Comparison of ENCODE assay signal across 23 mouse cellular contexts in the genomic region with DNA sequence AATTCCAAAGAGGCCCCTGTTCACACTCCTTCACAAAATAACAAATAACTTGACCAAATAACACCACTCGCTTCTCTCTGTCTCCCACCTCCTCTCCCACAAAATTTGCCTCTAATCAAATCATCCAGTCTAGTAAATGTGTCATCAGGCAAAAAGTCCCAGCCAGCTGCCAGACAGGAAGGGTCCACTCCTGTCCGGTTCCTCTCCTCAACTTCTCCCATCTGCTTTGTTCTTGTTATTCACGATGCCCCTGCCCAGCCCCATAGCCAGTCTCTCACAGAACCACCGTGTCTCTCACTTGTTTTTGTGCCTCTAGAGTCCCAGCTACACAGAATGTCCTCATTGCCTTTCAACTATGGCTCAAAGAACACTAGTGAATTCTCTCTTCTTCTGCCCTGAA. TPM values are rescaled to one million over a fixed set of nuclear protein-coding genes. Genes with fewer than 3 reads are reported as not detected.
"Had no signal": no experiment of that assay in that cellular context is flagged by ENCODE, and none has a peak within 500 bp of the region (broad histone marks: within the 10 kb centered on the region; RNA-seq: fewer than 3 reads in every experiment).

No protein-coding gene starts in this region.

- H3K4me3 ChIP-seq: kidney, embryonic 15.5 days; left cerebral cortex, adult 2 months; liver, embryonic 12.5 days; liver, embryonic 15.5 days; lung, embryonic 15.5 days; megakaryocyte, embryonic 14.5 days; midbrain, embryonic 10.5 days; midbrain, embryonic 13.5 days; myocyte; neural tube, embryonic 13.5 days; stomach, embryonic 15.5 days had no signal

- H3K4me2 ChIP-seq: kidney, embryonic 15.5 days; liver, embryonic 12.5 days; liver, embryonic 15.5 days; lung, embryonic 15.5 days; midbrain, embryonic 13.5 days; neural tube, embryonic 13.5 days; stomach, embryonic 15.5 days had no signal

- H3K9me3 ChIP-seq: kidney, embryonic 15.5 days; liver, embryonic 12.5 days; liver, embryonic 15.5 days; lung, embryonic 15.5 days; megakaryocyte, embryonic 14.5 days; midbrain, embryonic 10.5 days; midbrain, embryonic 13.5 days; neural tube, embryonic 13.5 days; stomach, embryonic 15.5 days had no signal

- H3K9ac ChIP-seq: kidney, embryonic 15.5 days; liver, embryonic 12.5 days; liver, embryonic 15.5 days; lung, embryonic 15.5 days; midbrain, embryonic 13.5 days; neural tube, embryonic 13.5 days; stomach, embryonic 15.5 days had no signal

- DNase-seq: kidney, adult 18-20 months; kidney, postnatal 10 days; kidney, postnatal 36 days; layer of hippocampus, postnatal 36 days; lung, adult 18-20 months; retina, postnatal 1 day; right cerebral cortex, postnatal 25 days; spleen, adult 18-20 months; thymus, postnatal 25 days had no signal

- H3K4me1 ChIP-seq: liver, embryonic 12.5 days; liver, embryonic 15.5 days; lung, embryonic 15.5 days; megakaryocyte, embryonic 14.5 days; midbrain, embryonic 10.5 days; midbrain, embryonic 13.5 days; neural tube, embryonic 13.5 days; stomach, embryonic 15.5 days had no signal

- H3K27me3 ChIP-seq: kidney, embryonic 15.5 days; liver, embryonic 12.5 days; liver, embryonic 15.5 days; lung, embryonic 15.5 days; megakaryocyte, embryonic 14.5 days; midbrain, embryonic 13.5 days; neural tube, embryonic 13.5 days; stomach, embryonic 15.5 days had no signal

- ATAC-seq: liver, embryonic 12.5 days; midbrain, embryonic 13.5 days; midbrain, embryonic 16.5 days had no signal

- H3K36me3 ChIP-seq: kidney, embryonic 15.5 days; liver, embryonic 12.5 days; liver, embryonic 15.5 days; lung, embryonic 15.5 days; midbrain, embryonic 10.5 days; midbrain, embryonic 13.5 days; neural tube, embryonic 13.5 days; stomach, embryonic 15.5 days had no signal

- H3K27ac ChIP-seq: left cerebral cortex, adult 2 months; liver, embryonic 12.5 days; liver, embryonic 15.5 days; lung, embryonic 15.5 days; midbrain, embryonic 10.5 days; midbrain, embryonic 13.5 days; neural tube, embryonic 13.5 days; stomach, embryonic 15.5 days had no signal

RNA-seq across cellular contexts. Expression of gene Ch25h, which starts 53.8 kb away (rescaled TPM):
- total RNA-seq: monocyte, adult 5-6 weeks; neutrophil, adult 5-6 weeks had no signal
